Mouse (Mus musculus) T-helper 2 cell (primary cell): ENCODE data around the gene Glo1.

ENCODE experiments used
- in situ Hi-C: fragments of 300-600 bp; cut with MboI, MseI; formaldehyde crosslinking; loops from one replicate; pipeline ENCODE4 v1.15.1; 2025; ENCODE audit warnings: high pct_unique_total_duplicates

Gene Glo1

GRCm38 (mm10) chr17:30612075-30612859 lies 14.4 kb downstream of the Glo1 start:
- in situ Hi-C loops, result no loop called here

GRCm38 (mm10) chr17:30611221-30612074 lies 15.2 kb downstream of the Glo1 start:
- in situ Hi-C loops, result no loop called here

- in situ Hi-C loops, result no loop called here
Observed at GRCm38 (mm10) chr17:30610739-30611138, 15.9 kb downstream of the Glo1 start.

- in situ Hi-C loops, result no loop called here
Observed at GRCm38 (mm10) chr17:30609980-30610307, 16.7 kb downstream of the Glo1 start.

- in situ Hi-C loops, result no loop called here
Observed at GRCm38 (mm10) chr17:30609305-30609979, 17.2 kb downstream of the Glo1 start.

GRCm38 (mm10) chr17:30607909-30608495 lies 18.7 kb downstream of the Glo1 start:
- in situ Hi-C loops, result no loop called here

GRCm38 (mm10) chr17:30607330-30607729 lies 19.3 kb downstream of the Glo1 start:
- in situ Hi-C loops, result no loop called here

GRCm38 (mm10) chr17:30606634-30607081 lies 20.0 kb downstream of the Glo1 start:
- in situ Hi-C loops, result no loop called here

GRCm38 (mm10) chr17:30606206-30606605 lies 20.5 kb downstream of the Glo1 start:
- in situ Hi-C loops, result no loop called here

- in situ Hi-C loops, result no loop called here
Observed at GRCm38 (mm10) chr17:30605001-30605400, 21.7 kb downstream of the Glo1 start.

GRCm38 (mm10) chr17:30604296-30604695 lies 22.4 kb downstream of the Glo1 start:
- in situ Hi-C loops, result no loop called here

GRCm38 (mm10) chr17:30602175-30602574 lies 24.5 kb downstream of the Glo1 start:
- in situ Hi-C loops, result no loop called here

- in situ Hi-C loops, result no loop called here
Observed at GRCm38 (mm10) chr17:30598300-30598699, 28.4 kb downstream of the Glo1 start.

GRCm38 (mm10) chr17:30597786-30598185 lies 28.9 kb downstream of the Glo1 start:
- in situ Hi-C loops, result no loop called here

GRCm38 (mm10) chr17:30594846-30595245 lies 31.8 kb downstream of the Glo1 start:
- in situ Hi-C loops, result no loop called here

GRCm38 (mm10) chr17:30594407-30594806 lies 32.3 kb downstream of the Glo1 start:
- in situ Hi-C loops, result no loop called here

- in situ Hi-C loops, result no loop called here
Observed at GRCm38 (mm10) chr17:30590417-30591198, 36.1 kb downstream of the Glo1 start.

- in situ Hi-C loops, result no loop called here
Observed at GRCm38 (mm10) chr17:30583258-30584001, 43.2 kb downstream of the Glo1 start.

GRCm38 (mm10) chr17:30582313-30582712 lies 44.4 kb downstream of the Glo1 start:
- in situ Hi-C loops, result no loop called here

- in situ Hi-C loops, result no loop called here
Observed at GRCm38 (mm10) chr17:30581201-30581600, 45.5 kb downstream of the Glo1 start.
